Mouse (Mus musculus): ENCODE measurements at regions not wholly inside any gene's neighbourhood (a gene's known extent, or its start where the extent isn't known, plus 50 kb on each side); places are given as distances from the start of the nearest gene placed in this dataset.

DNA sequence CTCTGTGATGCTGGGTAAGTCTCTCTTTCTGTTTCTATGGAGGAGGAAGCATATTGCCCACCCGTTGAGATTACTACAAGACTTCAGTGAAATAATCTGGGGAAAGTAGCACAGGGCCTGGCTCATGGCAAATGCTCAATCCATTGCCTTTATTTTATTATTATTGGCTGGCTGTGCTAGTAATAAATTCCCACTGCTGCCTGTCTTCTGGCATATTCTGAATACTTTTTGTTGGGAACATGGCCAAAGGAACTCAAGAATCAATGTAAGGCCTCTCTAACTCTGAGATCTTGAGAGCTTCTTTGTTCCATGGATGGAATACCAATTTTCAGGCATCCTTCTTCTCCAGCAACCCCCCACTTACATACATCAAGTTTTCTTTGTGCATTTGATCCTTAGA is 237.3 kb downstream of the Mex3b start:
- Histone ChIP-seq H3K27ac (replicated peaks; ENCODE audit: low read depth, low read length) (no peak overlapping the region), H3K4me1 (ENCODE audit: control insufficient read depth, insufficient read depth, low read length) (no peaks in the 10 kb centered on the region), H3K9ac (replicated peaks; ENCODE audit: low read length) (no peak overlapping the region), H3K27me3 (ENCODE audit: control insufficient read depth, insufficient read depth, low read length) (no peaks in the 10 kb centered on the region), H3K36me3 (replicated peaks; ENCODE audit: control insufficient read depth, insufficient read depth, low read depth, low read length) (no peaks in the 10 kb centered on the region), H3K9me3 (replicated peaks; ENCODE audit: control insufficient read depth, low read length) (no peaks in the 10 kb centered on the region), H3K4me2 (ENCODE audit: low read depth, low read length) (no peak overlapping the region), H3K4me3 (ENCODE audit: low read depth, low read length) (no peak overlapping the region)
- WGBS, result 79% methylated on average over 1 of the region's 1 CpGs
- ATAC-seq (replicated peaks; ENCODE audit: insufficient number of reproducible peaks, low FRiP score, low TSS enrichment, low read depth) (no peak), DNase-seq (ENCODE audit: low spot score) (no peak)

DNA sequence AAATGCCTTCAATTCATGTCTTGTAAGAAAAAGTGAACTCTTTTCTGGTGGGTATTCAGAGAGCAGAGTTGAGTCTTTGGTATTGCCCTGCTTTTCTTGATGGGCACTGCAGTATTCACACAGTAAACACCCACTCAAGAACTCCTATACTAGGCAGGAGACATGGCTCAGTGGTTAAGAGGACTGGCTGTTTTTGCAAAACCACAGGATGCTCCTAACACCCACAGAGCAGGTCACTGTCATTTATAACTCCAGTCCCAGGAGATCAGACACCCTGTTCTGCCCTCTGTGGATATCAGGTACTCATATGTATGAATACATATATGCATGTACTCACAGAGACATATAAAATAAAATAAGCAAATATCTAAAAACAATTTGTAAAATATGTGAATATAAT is 238.5 kb downstream of the Mex3b start:
- no peak overlapping the region for H3K27ac ChIP-seq (replicated peaks; ENCODE audit: low read depth, low read length)
- H3K9me3 ChIP-seq (replicated peaks; ENCODE audit: control insufficient read depth, low read length), result no peaks in the 10 kb centered on the region

DNA sequence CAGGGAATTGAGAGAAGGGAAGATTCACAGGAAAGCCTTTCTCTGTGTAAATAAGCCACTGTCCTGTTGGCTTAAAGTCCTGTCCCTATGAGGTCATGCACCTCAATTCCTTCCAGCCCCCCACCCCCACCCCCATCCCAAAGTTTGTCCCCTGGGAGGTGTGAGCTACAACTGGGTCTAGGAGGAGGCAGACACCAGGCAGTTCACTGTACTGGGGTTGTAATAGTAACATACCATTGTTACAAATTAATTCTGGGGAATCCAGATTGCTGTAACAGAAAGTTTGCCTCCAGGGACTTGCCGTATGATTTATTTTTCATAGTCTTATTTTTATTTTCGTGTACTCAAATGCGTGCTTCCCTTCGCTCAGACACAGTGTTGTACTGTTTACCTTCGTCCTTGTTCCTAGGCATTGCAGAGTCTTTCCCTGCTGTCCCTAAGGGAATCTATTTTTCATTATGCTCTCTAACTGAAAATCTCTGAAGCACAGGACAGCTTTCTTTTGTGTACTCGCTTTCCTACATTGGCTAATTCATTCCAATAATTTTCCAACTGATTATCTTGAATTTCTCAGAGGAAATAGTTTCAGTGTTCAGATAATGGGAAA is 244.2 kb downstream of the Mex3b start:
- WGBS, result 73% methylated on average over 6 of the region's 6 CpGs
- Histone ChIP-seq H3K4me2 (ENCODE audit: low read depth, low read length) (no peak overlapping the region), H3K27me3 (ENCODE audit: control insufficient read depth, insufficient read depth, low read length) (no peaks in the 10 kb centered on the region), H3K4me3 (ENCODE audit: low read depth, low read length) (no peak overlapping the region), H3K9me3 (replicated peaks; ENCODE audit: control insufficient read depth, low read length) (no peaks in the 10 kb centered on the region), H3K9ac (replicated peaks; ENCODE audit: low read length) (no peak overlapping the region), H3K36me3 (replicated peaks; ENCODE audit: control insufficient read depth, insufficient read depth, low read depth, low read length) (no peaks in the 10 kb centered on the region), H3K27ac (replicated peaks; ENCODE audit: low read depth, low read length) (no peak overlapping the region), H3K4me1 (ENCODE audit: control insufficient read depth, insufficient read depth, low read length) (no peaks in the 10 kb centered on the region)
- DNase-seq (ENCODE audit: low spot score) (no peak), ATAC-seq (replicated peaks; ENCODE audit: insufficient number of reproducible peaks, low FRiP score, low TSS enrichment, low read depth) (no peak)

More for the DNA sequence above, 238.5 kb downstream of the Mex3b start:
- Histone ChIP-seq H3K4me3 (ENCODE audit: low read depth, low read length) (no peak overlapping the region), H3K4me2 (ENCODE audit: low read depth, low read length) (no peak overlapping the region), H3K9ac (replicated peaks; ENCODE audit: low read length) (no peak overlapping the region), H3K36me3 (replicated peaks; ENCODE audit: control insufficient read depth, insufficient read depth, low read depth, low read length) (no peaks in the 10 kb centered on the region), H3K4me1 (ENCODE audit: control insufficient read depth, insufficient read depth, low read length) (no peaks in the 10 kb centered on the region), H3K27me3 (ENCODE audit: control insufficient read depth, insufficient read depth, low read length) (no peaks in the 10 kb centered on the region)
- no peak for ATAC-seq (replicated peaks; ENCODE audit: insufficient number of reproducible peaks, low FRiP score, low TSS enrichment, low read depth)
- DNase-seq (ENCODE audit: low spot score), result no peak

DNA sequence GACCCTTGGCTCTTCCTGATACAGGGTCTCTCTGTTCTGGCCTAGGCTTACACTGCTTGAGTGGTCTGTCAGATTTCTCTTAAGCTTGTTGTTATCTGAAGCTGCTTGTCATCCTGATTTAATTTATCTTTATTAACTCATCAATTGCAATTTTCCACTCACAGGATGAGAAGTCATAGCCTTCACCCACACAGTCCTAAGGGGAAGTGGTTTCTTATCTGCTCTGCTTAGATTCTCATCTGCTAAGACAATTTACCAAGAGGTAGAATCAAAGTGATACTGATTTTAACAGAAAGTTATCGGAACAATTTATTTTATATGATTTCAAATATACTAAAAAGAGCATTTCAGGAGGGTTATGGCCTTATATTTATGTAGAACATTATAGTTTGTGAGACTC is 249.4 kb downstream of the Mex3b start:
- H3K36me3 ChIP-seq (replicated peaks; ENCODE audit: control insufficient read depth, insufficient read depth, low read depth, low read length), result no peaks in the 10 kb centered on the region
- no peak overlapping the region for H3K27ac ChIP-seq (replicated peaks; ENCODE audit: low read depth, low read length)
- no peaks in the 10 kb centered on the region for H3K4me1 ChIP-seq (ENCODE audit: control insufficient read depth, insufficient read depth, low read length)
- no peaks in the 10 kb centered on the region for H3K27me3 ChIP-seq (ENCODE audit: control insufficient read depth, insufficient read depth, low read length)
- no peak overlapping the region for H3K4me3 ChIP-seq (ENCODE audit: low read depth, low read length)
- no peak overlapping the region for H3K9ac ChIP-seq (replicated peaks; ENCODE audit: low read length)
- no peak overlapping the region for H3K4me2 ChIP-seq (ENCODE audit: low read depth, low read length)
- DNase-seq (ENCODE audit: low spot score) (no peak), ATAC-seq (replicated peaks; ENCODE audit: insufficient number of reproducible peaks, low FRiP score, low TSS enrichment, low read depth) (no peak)
- WGBS, result 88% methylated on average over 1 of the region's 1 CpGs
- no peaks in the 10 kb centered on the region for H3K9me3 ChIP-seq (replicated peaks; ENCODE audit: control insufficient read depth, low read length)

DNA sequence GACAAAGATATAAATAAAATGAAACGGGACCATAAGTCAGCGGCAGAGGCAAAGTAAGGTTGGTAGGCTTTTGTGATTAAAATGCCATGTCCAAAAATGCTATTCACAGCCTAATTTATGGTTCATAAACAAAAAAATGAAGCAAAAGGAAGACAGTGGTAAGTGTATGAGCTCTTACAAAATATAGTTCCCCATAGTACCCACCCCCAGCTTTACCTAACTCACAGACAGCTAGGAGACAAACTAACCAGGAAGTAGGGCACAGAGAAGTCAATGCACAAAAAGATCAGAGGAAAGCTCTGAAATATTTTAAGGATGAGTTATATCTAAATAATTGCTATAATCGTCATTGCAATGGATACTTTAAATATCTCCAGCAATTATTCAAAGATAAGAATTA is 249.9 kb downstream of the Mex3b start:
- Histone ChIP-seq H3K9ac (replicated peaks; ENCODE audit: low read length) (no peak overlapping the region), H3K4me2 (ENCODE audit: low read depth, low read length) (no peak overlapping the region), H3K4me3 (ENCODE audit: low read depth, low read length) (no peak overlapping the region), H3K36me3 (replicated peaks; ENCODE audit: control insufficient read depth, insufficient read depth, low read depth, low read length) (no peaks in the 10 kb centered on the region), H3K27ac (replicated peaks; ENCODE audit: low read depth, low read length) (no peak overlapping the region), H3K27me3 (ENCODE audit: control insufficient read depth, insufficient read depth, low read length) (no peaks in the 10 kb centered on the region), H3K4me1 (ENCODE audit: control insufficient read depth, insufficient read depth, low read length) (no peaks in the 10 kb centered on the region), H3K9me3 (replicated peaks; ENCODE audit: control insufficient read depth, low read length) (no peaks in the 10 kb centered on the region)
- WGBS, result 87% methylated on average over 3 of the region's 3 CpGs
- ATAC-seq (replicated peaks; ENCODE audit: insufficient number of reproducible peaks, low FRiP score, low TSS enrichment, low read depth) (no peak), DNase-seq (ENCODE audit: low spot score) (no peak)

DNA sequence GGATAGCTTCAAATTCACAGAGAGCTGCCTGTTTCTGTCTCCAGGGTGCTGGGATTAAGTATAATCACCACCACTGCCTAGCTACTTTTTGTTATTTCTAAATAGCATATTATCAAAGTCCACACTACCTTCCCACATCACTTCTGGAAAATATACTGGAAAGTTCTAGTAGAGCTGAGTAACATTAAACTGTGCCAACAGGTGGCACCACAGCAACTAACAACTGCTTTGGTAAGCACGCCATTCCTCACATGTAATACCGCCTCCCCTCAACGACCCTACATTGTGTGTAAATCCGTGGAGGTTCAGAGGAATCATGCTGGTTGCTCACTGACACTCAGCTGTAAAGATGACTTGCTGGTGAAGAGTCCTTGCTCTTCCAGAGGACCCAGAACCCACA is 259.1 kb downstream of the Mex3b start:
- WGBS, result 85% methylated on average over 4 of the region's 4 CpGs
- Histone ChIP-seq H3K9me3 (replicated peaks; ENCODE audit: control insufficient read depth, low read length) (no peaks in the 10 kb centered on the region), H3K9ac (replicated peaks; ENCODE audit: low read length) (no peak overlapping the region), H3K27me3 (ENCODE audit: control insufficient read depth, insufficient read depth, low read length) (no peaks in the 10 kb centered on the region), H3K4me3 (ENCODE audit: low read depth, low read length) (no peak overlapping the region), H3K4me2 (ENCODE audit: low read depth, low read length) (no peak overlapping the region), H3K4me1 (ENCODE audit: control insufficient read depth, insufficient read depth, low read length) (no peaks in the 10 kb centered on the region), H3K36me3 (replicated peaks; ENCODE audit: control insufficient read depth, insufficient read depth, low read depth, low read length) (no peaks in the 10 kb centered on the region), H3K27ac (replicated peaks; ENCODE audit: low read depth, low read length) (no peak overlapping the region)
- DNase-seq (ENCODE audit: low spot score) (no peak), ATAC-seq (replicated peaks; ENCODE audit: insufficient number of reproducible peaks, low FRiP score, low TSS enrichment, low read depth) (no peak)

DNA sequence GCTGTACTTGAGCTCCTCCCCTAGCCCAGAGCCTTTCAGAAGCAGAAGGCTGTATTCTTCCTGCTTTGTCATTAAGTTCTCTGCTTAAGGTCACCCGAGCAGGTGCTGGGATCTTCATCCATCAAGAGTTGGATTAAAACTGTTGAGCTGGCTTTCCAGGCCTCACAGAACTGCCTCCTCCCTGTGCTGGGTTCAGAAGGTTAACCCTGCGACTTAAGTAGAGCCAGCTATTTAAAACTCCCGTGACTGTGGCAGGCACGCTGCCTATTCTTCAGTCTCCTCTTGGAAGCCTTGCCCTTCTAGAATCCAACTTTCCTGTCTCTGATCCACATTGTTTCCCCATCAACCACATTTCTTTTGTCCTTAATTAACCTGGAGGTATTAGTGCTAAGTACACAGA is 273.1 kb downstream of the Mex3b start:
- Histone ChIP-seq H3K27me3 (ENCODE audit: control insufficient read depth, insufficient read depth, low read length) (no peaks in the 10 kb centered on the region), H3K9me3 (replicated peaks; ENCODE audit: control insufficient read depth, low read length) (no peaks in the 10 kb centered on the region), H3K4me1 (ENCODE audit: control insufficient read depth, insufficient read depth, low read length) (no peaks in the 10 kb centered on the region), H3K36me3 (replicated peaks; ENCODE audit: control insufficient read depth, insufficient read depth, low read depth, low read length) (no peaks in the 10 kb centered on the region), H3K4me3 (ENCODE audit: low read depth, low read length) (no peak overlapping the region), H3K4me2 (ENCODE audit: low read depth, low read length) (no peak overlapping the region), H3K9ac (replicated peaks; ENCODE audit: low read length) (no peak overlapping the region), H3K27ac (replicated peaks; ENCODE audit: low read depth, low read length) (no peak overlapping the region)
- 0 out of 2 replicates have a peak, but pooled peaks have one; percentile 39 for ATAC-seq (replicated peaks; ENCODE audit: insufficient number of reproducible peaks, low FRiP score, low TSS enrichment, low read depth)
- WGBS, result 39% methylated on average over 4 of the region's 4 CpGs
- peak; percentile 9 for DNase-seq (ENCODE audit: low spot score)

DNA sequence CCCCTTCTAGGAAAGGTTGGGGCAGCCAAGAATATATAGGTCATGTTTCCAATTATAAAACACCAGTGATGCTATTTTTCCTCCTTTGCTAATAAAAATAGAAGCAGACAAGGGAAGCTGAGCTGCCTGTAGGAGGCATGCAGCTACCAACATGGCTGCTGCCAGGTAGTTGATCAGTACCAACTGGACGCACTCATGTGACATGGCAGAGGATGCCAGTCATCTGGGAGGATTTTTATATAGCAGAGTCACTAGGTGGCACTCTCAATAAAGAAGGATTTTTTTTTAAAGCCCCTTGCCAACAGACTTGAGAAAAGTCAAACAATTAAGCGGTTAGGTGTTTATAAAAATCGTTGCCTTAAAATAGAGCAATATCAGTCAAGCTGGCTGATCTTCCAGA is 273.5 kb downstream of the Mex3b start:
- H3K4me2 ChIP-seq (ENCODE audit: low read depth, low read length), result no peak overlapping the region
- DNase-seq (ENCODE audit: low spot score), result no peak
- no peak for ATAC-seq (replicated peaks; ENCODE audit: insufficient number of reproducible peaks, low FRiP score, low TSS enrichment, low read depth)
- WGBS, result 90% methylated on average over 3 of the region's 3 CpGs
- no peak overlapping the region for H3K4me3 ChIP-seq (ENCODE audit: low read depth, low read length)
- no peaks in the 10 kb centered on the region for H3K4me1 ChIP-seq (ENCODE audit: control insufficient read depth, insufficient read depth, low read length)
- no peaks in the 10 kb centered on the region for H3K27me3 ChIP-seq (ENCODE audit: control insufficient read depth, insufficient read depth, low read length)
- H3K27ac ChIP-seq (replicated peaks; ENCODE audit: low read depth, low read length), result no peak overlapping the region
- H3K9me3 ChIP-seq (replicated peaks; ENCODE audit: control insufficient read depth, low read length), result no peaks in the 10 kb centered on the region
- H3K36me3 ChIP-seq (replicated peaks; ENCODE audit: control insufficient read depth, insufficient read depth, low read depth, low read length), result no peaks in the 10 kb centered on the region
- H3K9ac ChIP-seq (replicated peaks; ENCODE audit: low read length), result no peak overlapping the region

All from embryonic facial prominence, embryonic 11.5 days (tissue).